Mouse (Mus musculus) liver, embryonic 14.5 days (tissue): ENCODE measurements at regions not wholly inside any gene's neighbourhood (a gene's known extent, or its start where the extent isn't known, plus 50 kb on each side); places are given as distances from the start of the nearest gene placed in this dataset.

Experiments used
- CTCF ChIP-seq: IDR thresholded peaks from 2 replicates; pipeline ENCODE4 v1.5.1; 2016; ENCODE audit warnings: antibody characterized with exemption, low read depth, control low read depth
- EP300 ChIP-seq: IDR thresholded peaks from 2 replicates; pipeline ENCODE4 v1.6.1; 2016; ENCODE audit warnings: antibody characterized with exemption, low read depth

GRCm38 (mm10) chr5:133070141-133070540 is 527.0 kb upstream of the Auts2 start:
- no peak for TF ChIP-seq CTCF
- no peak for TF ChIP-seq EP300
